15 mouse cellular contexts compared by ENCODE assay signal in the genomic region with DNA sequence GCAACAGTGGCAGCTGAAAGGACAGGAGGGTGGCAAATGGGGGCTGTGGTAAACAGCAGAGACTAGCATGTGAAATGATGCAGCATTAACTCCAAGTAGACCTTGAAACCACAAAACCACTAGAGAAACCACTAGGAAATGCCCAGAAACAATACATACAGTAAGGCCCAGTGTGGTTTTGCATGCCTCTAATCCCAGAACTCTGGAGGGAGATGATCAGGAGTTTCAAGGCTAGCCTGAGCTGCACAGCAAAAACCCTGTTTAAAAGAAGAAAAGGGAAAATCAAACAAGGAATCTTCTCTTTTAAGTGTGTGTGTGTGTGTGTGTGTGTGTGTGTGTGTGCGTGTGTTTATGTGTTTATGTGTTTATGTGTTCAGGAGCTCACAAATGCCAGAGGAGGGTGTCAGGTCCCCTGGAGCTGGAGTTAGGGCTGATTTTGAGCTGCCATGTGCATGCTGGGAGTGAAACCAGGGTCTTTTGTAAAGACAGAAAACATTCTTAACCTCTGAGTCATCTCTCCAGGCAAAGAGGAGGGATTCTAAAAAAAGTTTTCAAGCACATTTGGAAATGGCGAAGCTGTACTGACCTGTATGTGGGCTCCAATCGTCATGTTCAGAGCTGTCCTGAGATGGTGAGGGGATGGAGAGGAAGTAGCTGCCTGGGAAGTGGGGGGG. TPM values are rescaled to one million over a fixed set of nuclear protein-coding genes. Genes with fewer than 3 reads are reported as not detected.
DNase-seq lines count a peak whose midpoint lies in the region; ATAC-seq and TF ChIP-seq lines count a peak whose summit lies in the region.
"Had no signal": no experiment of that assay in that cellular context is flagged by ENCODE, and none has a peak within 500 bp of the region (broad histone marks: within the 10 kb centered on the region; RNA-seq: fewer than 3 reads in every experiment).

No protein-coding gene starts in this region.

- H3K9ac ChIP-seq in forebrain, embryonic 13.5 days: no peak overlapping the region
- H3K9ac ChIP-seq in limb, embryonic 12.5 days (replicated peaks): no peak overlapping the region

- no peak for DNase-seq in forebrain, embryonic 10.5 days (ENCODE audit: extremely low spot score, low spot score)
- DNase-seq in limb, embryonic 10.5 days (ENCODE audit: low spot score): no peak
- DNase-seq in brain, embryonic 14.5 days (ENCODE audit: low read depth): peak; percentile 15
- DNase-seq in splenic B cell, adult 2 months (ENCODE audit: low read depth, low spot score): peak; percentile 17
- DNase-seq in right cerebral cortex, postnatal 4 days: no peak
- no peak for DNase-seq in urinary bladder, adult 18-20 months (ENCODE audit: low spot score in 2 of 2)
- DNase-seq: adrenal gland, postnatal 10 days; B cell, adult 2 months; gastrocnemius, postnatal 10 days; layer of hippocampus, postnatal 36 days; lung, postnatal 36 days had no signal

- H3K4me1 ChIP-seq in forebrain, embryonic 10.5 days: peaks cover 32% of the 10 kb centered on the region
- peaks cover 16% of the 10 kb centered on the region for H3K4me1 ChIP-seq in forebrain, embryonic 13.5 days
- peaks cover 15% of the 10 kb centered on the region; the same call in 1 of the 2 replicates for H3K4me1 ChIP-seq in limb, embryonic 12.5 days (replicated peaks)
- peaks cover 12% of the 10 kb centered on the region for H3K4me1 ChIP-seq in limb, embryonic 10.5 days

- no peaks in the 10 kb centered on the region for H3K9me3 ChIP-seq in forebrain, embryonic 10.5 days
- H3K9me3 ChIP-seq in forebrain, embryonic 13.5 days (replicated peaks): no peaks in the 10 kb centered on the region
- no peaks in the 10 kb centered on the region for H3K9me3 ChIP-seq in limb, embryonic 12.5 days
- no peaks in the 10 kb centered on the region for H3K9me3 ChIP-seq in limb, embryonic 10.5 days (replicated peaks)

- TF ChIP-seq CTCF in brain, embryonic 14.5 days (IDR thresholded peaks at IDR 0.05; ENCODE audit: borderline replicate concordance, extremely low read depth, insufficient read depth, insufficient read length): no peak

- H3K4me3 ChIP-seq in forebrain, embryonic 10.5 days: no peak overlapping the region
- no peak overlapping the region for H3K4me3 ChIP-seq in forebrain, embryonic 13.5 days
- H3K4me3 ChIP-seq in limb, embryonic 12.5 days (replicated peaks): no peak overlapping the region
- no peak overlapping the region for H3K4me3 ChIP-seq in limb, embryonic 10.5 days

- 66% methylated on average over 3 of the region's 3 CpGs for WGBS in forebrain, embryonic 10.5 days
- WGBS in forebrain, embryonic 13.5 days: 59% methylated on average over 3 of the region's 3 CpGs
- WGBS in limb, embryonic 12.5 days: 66% methylated on average over 3 of the region's 3 CpGs
- 64% methylated on average over 3 of the region's 3 CpGs for WGBS in limb, embryonic 10.5 days

- peak overlapping the region; percentile 31; the same call in 1 of the 2 replicates for H3K27ac ChIP-seq in forebrain, embryonic 10.5 days
- no peak overlapping the region for H3K27ac ChIP-seq in forebrain, embryonic 13.5 days
- peak overlapping the region; percentile 42; the same call in 1 of the 2 replicates for H3K27ac ChIP-seq in limb, embryonic 12.5 days
- H3K27ac ChIP-seq in limb, embryonic 10.5 days: no peak overlapping the region

- H3K27me3 ChIP-seq in forebrain, embryonic 10.5 days (ENCODE audit: poor library complexity, severe bottlenecking): no peaks in the 10 kb centered on the region
- no peaks in the 10 kb centered on the region for H3K27me3 ChIP-seq in forebrain, embryonic 13.5 days
- no peaks in the 10 kb centered on the region for H3K27me3 ChIP-seq in limb, embryonic 12.5 days
- no peaks in the 10 kb centered on the region for H3K27me3 ChIP-seq in limb, embryonic 10.5 days (ENCODE audit: low read depth, poor library complexity, severe bottlenecking)
- no peaks in the 10 kb centered on the region for H3K27me3 ChIP-seq in splenic B cell, adult 2 months (ENCODE audit: control insufficient read depth, insufficient read depth, low read length, poor library complexity, severe bottlenecking)

- no peak overlapping the region for H3K4me2 ChIP-seq in forebrain, embryonic 13.5 days
- H3K4me2 ChIP-seq in limb, embryonic 12.5 days: no peak overlapping the region

- ATAC-seq in forebrain, embryonic 13.5 days: no peak
- no peak for ATAC-seq in limb, embryonic 12.5 days (ENCODE audit: insufficient number of reproducible peaks, insufficient read depth, low FRiP score, low TSS enrichment, low read depth)
- ATAC-seq: forebrain, embryonic 14.5 days; hindbrain, embryonic 16.5 days had no signal

- TF ChIP-seq POLR2A in brain, embryonic 14.5 days (IDR thresholded peaks at IDR 0.05; ENCODE audit: borderline replicate concordance, extremely low read depth, insufficient read depth, insufficient read length, poor library complexity, severe bottlenecking): no peak

- H3K36me3 ChIP-seq in forebrain, embryonic 10.5 days (replicated peaks): no peaks in the 10 kb centered on the region
- no peaks in the 10 kb centered on the region for H3K36me3 ChIP-seq in forebrain, embryonic 13.5 days (ENCODE audit: poor library complexity, severe bottlenecking)
- H3K36me3 ChIP-seq in limb, embryonic 12.5 days: no peaks in the 10 kb centered on the region
- H3K36me3 ChIP-seq in limb, embryonic 10.5 days: no peaks in the 10 kb centered on the region
- H3K36me3 ChIP-seq in splenic B cell, adult 2 months (ENCODE audit: control insufficient read depth, insufficient read depth, low read length, poor library complexity, severe bottlenecking): no peaks in the 10 kb centered on the region

RNA-seq across cellular contexts. Expression of a gene that starts 50.1 kb away (rescaled TPM):
- 1.9 and 2.8 TPM in 2 replicates for polyA plus RNA-seq in forebrain, embryonic 10.5 days (2016; fragmentation: Nextera tagmentation; extraction: Ambion mirVana)
- polyA plus RNA-seq in forebrain, embryonic 13.5 days (2015; fragmentation: Nextera tagmentation; extraction: Ambion mirVana): 4.0 and 4.1 TPM in 2 replicates
- 2.7 and 4.3 TPM in 2 replicates for polyA plus RNA-seq in limb, embryonic 12.5 days (2016; fragmentation: Nextera tagmentation; extraction: Ambion mirVana)
- polyA plus RNA-seq in limb, embryonic 10.5 days (2016; fragmentation: Nextera tagmentation; extraction: Ambion mirVana): 1.0 and 1.3 TPM in 2 replicates
- 23.3 and 26.9 TPM in 2 replicates for polyA plus RNA-seq in brain, embryonic 14.5 days (2012; rRNA removed)

RNA-seq across cellular contexts. Expression of a gene that starts 58.1 kb away (rescaled TPM):
- 256 and 266 TPM in 2 replicates for polyA plus RNA-seq in forebrain, embryonic 10.5 days (2016; fragmentation: Nextera tagmentation; extraction: Ambion mirVana)
- 367 and 422 TPM in 2 replicates for polyA plus RNA-seq in forebrain, embryonic 13.5 days (2015; fragmentation: Nextera tagmentation; extraction: Ambion mirVana)
- 446 and 475 TPM in 2 replicates for polyA plus RNA-seq in limb, embryonic 12.5 days (2016; fragmentation: Nextera tagmentation; extraction: Ambion mirVana)
- polyA plus RNA-seq in limb, embryonic 10.5 days (2016; fragmentation: Nextera tagmentation; extraction: Ambion mirVana): 196 and 306 TPM in 2 replicates
- polyA plus RNA-seq in brain, embryonic 14.5 days (2012; rRNA removed): 730 and 1,148 TPM in 2 replicates

Comparison
In these comparisons a context has a peak if more than half of its experiments do, and no peak if none do; other contexts are left out.
1. H3K27ac ChIP-seq: peak in forebrain, embryonic 10.5 days (single experiment) and limb, embryonic 12.5 days (single experiment); none in forebrain, embryonic 13.5 days (single experiment) and limb, embryonic 10.5 days (single experiment).
2. DNase-seq: peak in brain, embryonic 14.5 days (single experiment) and splenic B cell, adult 2 months (single experiment); none in forebrain, embryonic 10.5 days (single experiment), limb, embryonic 10.5 days (single experiment), right cerebral cortex, postnatal 4 days (single experiment) and urinary bladder, adult 18-20 months (0 of 2).